Mouse (Mus musculus): Measurements from ENCODE around the gene Zzz3.

DNA sequence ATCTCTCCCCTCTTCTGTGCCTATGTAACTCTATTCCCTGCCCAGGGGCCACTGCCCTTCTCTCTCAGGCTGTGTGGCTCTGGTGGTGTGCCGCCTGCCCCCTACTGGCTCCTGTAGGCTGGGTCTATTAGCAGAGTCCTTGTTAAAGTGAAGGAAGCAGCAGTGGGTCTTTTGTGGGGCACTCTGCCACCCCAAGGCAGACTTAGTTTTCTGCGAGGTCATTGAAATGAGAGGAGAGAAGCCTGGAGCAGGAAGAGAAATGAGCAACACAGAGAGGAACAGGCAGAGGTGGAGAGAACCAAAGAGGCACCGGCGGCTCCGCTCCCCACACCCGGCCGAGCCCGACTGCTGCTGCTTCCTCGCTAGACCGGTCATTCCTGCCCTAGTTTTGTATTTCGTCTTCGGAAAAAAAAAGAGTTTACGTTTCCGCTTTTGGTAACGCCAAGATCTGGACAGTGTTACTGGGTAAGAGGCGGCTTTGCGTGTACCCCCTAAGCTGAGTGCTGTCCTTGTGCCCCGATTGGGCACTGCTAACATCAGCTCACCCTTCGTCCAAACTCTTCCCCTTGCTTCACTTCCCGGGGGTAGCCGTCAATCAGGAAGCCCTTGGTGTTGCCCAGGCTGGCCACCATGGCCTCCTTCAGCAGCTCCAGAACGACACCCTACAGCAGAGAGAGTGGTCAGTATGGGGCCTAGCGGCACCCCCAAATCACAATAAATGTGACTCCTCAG, 82.7 kb downstream of the Zzz3 start:
- peak; percentile 84 for TF ChIP-seq CTCF (IDR thresholded peaks at IDR 0.05; ENCODE audit: low read depth)
- no peak for TF ChIP-seq EP300 (IDR thresholded peaks at IDR 0.05; ENCODE audit: low read depth)

Data from heart, postnatal 0 days (tissue).